Mouse (Mus musculus): ENCODE measurements around the gene Ush1c. TPM values are rescaled to one million over a fixed set of nuclear protein-coding genes. Genes with fewer than 3 reads are reported as not detected.

The Ush1c gene
- polyA plus RNA-seq, 1 experiment from 2014 or later = 132 TPM

DNA sequence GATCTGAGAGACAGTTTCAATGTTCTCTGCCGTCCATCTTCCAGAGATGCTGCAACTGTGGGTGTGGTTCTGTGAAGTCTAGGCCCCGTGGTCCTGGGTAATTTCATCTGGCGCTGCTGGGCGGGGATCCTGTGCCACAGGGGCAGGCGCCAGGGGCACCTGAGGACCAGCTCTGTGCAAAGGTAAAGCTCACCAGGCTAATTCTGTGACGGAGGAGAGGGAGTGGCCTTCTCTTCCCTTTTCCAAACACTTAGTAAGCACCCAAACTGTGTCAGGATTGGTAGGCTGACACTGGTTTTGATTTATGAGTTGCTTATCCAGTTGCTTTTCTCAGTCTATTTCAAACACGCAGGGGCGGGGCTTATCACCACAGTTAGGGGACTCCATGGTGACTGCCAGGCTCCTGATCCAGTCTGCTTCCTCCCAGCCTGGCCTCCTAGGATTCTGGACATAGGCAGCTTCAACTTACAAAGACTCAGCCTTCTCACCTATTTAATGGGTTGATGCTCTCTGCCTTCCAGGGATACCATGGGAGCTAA, 17.6 kb downstream of the Ush1c start:
- Histone ChIP-seq H3K4me3 (ENCODE audit: low read depth, low read length) (no peak overlapping the region), H3K4me2 (replicated peaks; ENCODE audit: low read depth) (no peak overlapping the region), H3K9ac (ENCODE audit: low read depth, low read length) (no peak overlapping the region), H3K27me3 (replicated peaks; ENCODE audit: control insufficient read depth, insufficient read depth, low read length) (no peaks in the 10 kb centered on the region), H3K4me1 (replicated peaks; ENCODE audit: control insufficient read depth, insufficient read depth, low read length) (no peaks in the 10 kb centered on the region), H3K27ac (ENCODE audit: low read depth, low read length) (no peak overlapping the region), H3K9me3 (ENCODE audit: control insufficient read depth) (no peaks in the 10 kb centered on the region), H3K36me3 (ENCODE audit: control insufficient read depth, insufficient read depth) (peaks cover 59% of the 10 kb centered on the region)
- 39% methylated on average over 8 of the region's 8 CpGs for WGBS
- no peak for ATAC-seq
- no peak for TF ChIP-seq CTCF (IDR thresholded peaks at IDR 0.05; ENCODE audit: low read depth)

DNA sequence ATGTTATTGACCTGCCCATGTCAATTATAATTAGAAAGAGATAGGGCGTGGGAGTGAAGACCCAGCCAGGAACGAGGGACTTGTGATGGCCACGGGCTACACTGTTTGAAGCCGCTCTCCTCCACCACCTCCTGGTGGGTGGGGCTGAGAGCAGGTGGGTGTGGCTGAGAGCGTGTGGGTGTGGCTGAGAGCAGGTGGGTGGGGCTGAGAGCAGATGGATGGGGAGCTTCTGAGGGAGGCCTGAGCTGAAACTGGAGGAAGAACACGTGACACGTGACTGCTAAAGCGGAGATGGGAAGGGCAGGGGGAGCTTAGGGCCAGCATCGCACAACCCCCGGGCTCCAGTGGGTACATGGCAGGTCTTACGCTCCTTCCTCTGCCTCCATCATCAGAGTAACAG, 19.9 kb downstream of the Ush1c start:
- Histone ChIP-seq H3K4me3 (ENCODE audit: low read depth, low read length) (no peak overlapping the region), H3K27me3 (replicated peaks; ENCODE audit: control insufficient read depth, insufficient read depth, low read length) (no peaks in the 10 kb centered on the region), H3K9me3 (ENCODE audit: control insufficient read depth) (no peaks in the 10 kb centered on the region), H3K9ac (ENCODE audit: low read depth, low read length) (no peak overlapping the region), H3K4me1 (replicated peaks; ENCODE audit: control insufficient read depth, insufficient read depth, low read length) (no peaks in the 10 kb centered on the region), H3K36me3 (ENCODE audit: control insufficient read depth, insufficient read depth) (peaks cover 49% of the 10 kb centered on the region), H3K4me2 (replicated peaks; ENCODE audit: low read depth) (no peak overlapping the region), H3K27ac (ENCODE audit: low read depth, low read length) (no peak overlapping the region)
- peak; percentile 69 for ATAC-seq
- no peak for TF ChIP-seq CTCF (IDR thresholded peaks at IDR 0.05; ENCODE audit: low read depth)
- 13% methylated on average over 11 of the region's 11 CpGs for WGBS

DNA sequence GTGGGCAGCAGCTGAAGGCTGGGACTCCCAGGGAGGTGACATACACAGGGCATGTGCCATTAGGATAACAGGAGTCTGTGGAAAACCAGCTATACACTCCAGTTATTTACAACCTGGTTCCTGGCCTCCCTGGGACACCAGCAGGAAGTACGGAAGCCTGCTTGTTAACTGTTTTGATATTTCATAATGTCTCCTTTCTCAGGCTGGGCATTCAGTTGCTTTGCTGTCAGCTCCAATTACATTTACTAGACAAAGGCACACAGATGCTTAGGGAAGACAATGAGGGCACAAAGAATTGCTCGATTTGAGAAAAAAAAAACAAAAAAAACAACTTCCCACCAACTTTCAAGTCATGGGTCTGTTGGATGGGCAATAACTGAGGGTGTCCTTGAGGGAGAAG, 21.8 kb downstream of the Ush1c start:
- H3K27ac ChIP-seq (ENCODE audit: low read depth, low read length) = no peak overlapping the region
- H3K4me1 ChIP-seq (replicated peaks; ENCODE audit: control insufficient read depth, insufficient read depth, low read length) = no peaks in the 10 kb centered on the region
- ATAC-seq = no peak
- H3K9ac ChIP-seq (ENCODE audit: low read depth, low read length) = no peak overlapping the region
- TF ChIP-seq CTCF (IDR thresholded peaks at IDR 0.05; ENCODE audit: low read depth) = no peak
- H3K27me3 ChIP-seq (replicated peaks; ENCODE audit: control insufficient read depth, insufficient read depth, low read length) = no peaks in the 10 kb centered on the region
- 73% methylated on average over 2 of the region's 2 CpGs for WGBS
- H3K9me3 ChIP-seq (ENCODE audit: control insufficient read depth) = no peaks in the 10 kb centered on the region
- H3K36me3 ChIP-seq (ENCODE audit: control insufficient read depth, insufficient read depth) = peaks cover 46% of the 10 kb centered on the region
- no peak overlapping the region for H3K4me3 ChIP-seq (ENCODE audit: low read depth, low read length)
- no peak overlapping the region for H3K4me2 ChIP-seq (replicated peaks; ENCODE audit: low read depth)

DNA sequence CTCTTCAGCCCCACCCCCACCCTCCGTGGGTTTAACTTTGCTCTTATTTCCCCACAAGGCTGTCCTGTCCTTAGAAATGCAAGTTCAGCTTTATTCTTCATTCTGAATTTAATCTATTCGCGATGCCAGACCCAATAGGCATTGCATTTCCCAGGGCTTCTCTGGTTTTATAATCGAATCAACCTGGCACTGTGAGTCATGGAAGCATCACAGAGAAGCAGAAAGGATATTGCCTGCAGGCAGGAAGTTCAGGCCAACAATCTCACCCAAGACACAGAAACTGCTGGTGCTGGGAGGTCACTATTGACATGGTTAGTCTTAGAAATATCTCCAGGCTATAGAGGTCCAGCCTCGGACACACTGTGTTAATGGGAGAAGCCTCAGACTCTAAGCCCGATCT, 28.0 kb downstream of the Ush1c start:
- no peak overlapping the region for H3K4me3 ChIP-seq (ENCODE audit: low read depth, low read length)
- peaks cover 24% of the 10 kb centered on the region for H3K36me3 ChIP-seq (ENCODE audit: control insufficient read depth, insufficient read depth)
- H3K9me3 ChIP-seq (ENCODE audit: control insufficient read depth) = no peaks in the 10 kb centered on the region
- no peak for TF ChIP-seq CTCF (IDR thresholded peaks at IDR 0.05; ENCODE audit: low read depth)
- H3K27me3 ChIP-seq (replicated peaks; ENCODE audit: control insufficient read depth, insufficient read depth, low read length) = no peaks in the 10 kb centered on the region
- 86% methylated on average over 6 of the region's 6 CpGs for WGBS
- no peak overlapping the region for H3K9ac ChIP-seq (ENCODE audit: low read depth, low read length)
- H3K27ac ChIP-seq (ENCODE audit: low read depth, low read length) = no peak overlapping the region
- H3K4me1 ChIP-seq (replicated peaks; ENCODE audit: control insufficient read depth, insufficient read depth, low read length) = no peaks in the 10 kb centered on the region
- H3K4me2 ChIP-seq (replicated peaks; ENCODE audit: low read depth) = no peak overlapping the region
- ATAC-seq = no peak

DNA sequence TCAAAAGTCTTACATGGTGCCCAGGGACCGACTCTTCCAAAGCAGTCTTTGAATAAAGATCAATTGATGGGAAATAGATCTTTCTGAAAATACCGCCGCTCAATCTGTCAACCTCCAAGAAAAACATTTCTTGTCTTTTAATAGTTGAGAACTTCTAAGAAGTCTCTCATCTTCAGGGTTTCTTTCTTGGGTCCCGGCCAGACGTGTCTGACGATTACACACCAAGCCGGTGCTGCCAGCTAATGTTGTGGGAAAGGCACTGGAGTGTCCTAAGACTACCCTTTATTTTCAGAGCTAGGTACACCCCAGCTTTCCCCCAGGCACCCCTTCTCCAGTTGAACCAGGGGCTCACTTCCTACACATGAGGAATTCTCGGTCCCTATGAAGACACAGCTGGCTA, 30.2 kb downstream of the Ush1c start:
- H3K27me3 ChIP-seq (replicated peaks; ENCODE audit: control insufficient read depth, insufficient read depth, low read length) = no peaks in the 10 kb centered on the region
- H3K9me3 ChIP-seq (ENCODE audit: control insufficient read depth) = no peaks in the 10 kb centered on the region
- no peak overlapping the region for H3K9ac ChIP-seq (ENCODE audit: low read depth, low read length)
- peaks cover 22% of the 10 kb centered on the region for H3K36me3 ChIP-seq (ENCODE audit: control insufficient read depth, insufficient read depth)
- no peak overlapping the region for H3K4me2 ChIP-seq (replicated peaks; ENCODE audit: low read depth)
- H3K27ac ChIP-seq (ENCODE audit: low read depth, low read length) = no peak overlapping the region
- 91% methylated on average over 8 of the region's 8 CpGs for WGBS
- H3K4me1 ChIP-seq (replicated peaks; ENCODE audit: control insufficient read depth, insufficient read depth, low read length) = no peaks in the 10 kb centered on the region
- no peak for TF ChIP-seq CTCF (IDR thresholded peaks at IDR 0.05; ENCODE audit: low read depth)
- no peak for ATAC-seq
- H3K4me3 ChIP-seq (ENCODE audit: low read depth, low read length) = no peak overlapping the region

DNA sequence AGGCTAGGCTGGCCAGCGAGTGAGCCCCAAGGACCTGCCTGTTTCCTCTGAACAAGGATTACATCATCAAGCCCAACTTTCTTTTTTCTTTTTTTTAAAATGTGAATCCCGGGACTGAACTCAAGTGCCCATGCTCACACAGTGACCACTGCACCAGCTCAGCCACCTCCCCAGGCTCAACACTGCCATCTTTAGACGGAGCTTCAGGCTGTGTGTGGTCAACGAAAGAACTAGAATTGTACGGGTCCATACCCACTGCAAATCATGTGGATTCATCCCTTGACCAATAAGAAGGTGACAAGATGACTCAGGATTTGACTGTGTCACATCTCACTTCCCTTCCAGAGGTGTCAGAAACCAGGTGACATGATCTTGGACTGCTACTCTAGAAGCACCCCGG, 33.5 kb downstream of the Ush1c start:
- Histone ChIP-seq H3K27ac (ENCODE audit: low read depth, low read length) (no peak overlapping the region), H3K36me3 (ENCODE audit: control insufficient read depth, insufficient read depth) (peaks cover 16% of the 10 kb centered on the region; the same call in 1 of the 2 replicates), H3K9me3 (ENCODE audit: control insufficient read depth) (no peaks in the 10 kb centered on the region), H3K4me1 (replicated peaks; ENCODE audit: control insufficient read depth, insufficient read depth, low read length) (no peaks in the 10 kb centered on the region), H3K9ac (ENCODE audit: low read depth, low read length) (no peak overlapping the region), H3K4me2 (replicated peaks; ENCODE audit: low read depth) (no peak overlapping the region), H3K4me3 (ENCODE audit: low read depth, low read length) (no peak overlapping the region), H3K27me3 (replicated peaks; ENCODE audit: control insufficient read depth, insufficient read depth, low read length) (no peaks in the 10 kb centered on the region)
- WGBS = 72% methylated on average over 6 of the region's 6 CpGs
- ATAC-seq = no peak
- peak; percentile 22; the same call in 1 of the 2 replicates for TF ChIP-seq CTCF (IDR thresholded peaks at IDR 0.05; ENCODE audit: low read depth)

DNA sequence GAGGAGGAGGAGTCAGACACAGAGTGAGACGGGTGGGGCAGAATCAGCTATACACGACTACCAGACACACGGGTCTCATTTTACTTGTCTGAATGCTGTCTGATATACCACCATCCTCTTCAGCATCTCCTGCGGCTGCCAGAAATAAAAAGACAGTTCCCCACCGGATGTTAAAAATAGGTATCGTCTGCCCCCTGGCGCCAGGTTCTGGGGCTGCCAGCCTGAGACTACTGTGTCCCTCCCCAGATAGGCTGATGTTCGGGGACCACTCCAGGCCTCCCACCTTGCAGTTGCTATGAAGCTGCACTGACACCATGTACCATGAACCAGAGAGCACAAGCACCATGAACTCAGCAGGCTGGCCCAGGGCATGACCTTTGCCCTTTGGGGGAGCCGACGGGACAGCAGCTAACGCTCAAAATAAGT, 34.2 kb downstream of the Ush1c start:
- peak; percentile 59 for TF ChIP-seq CTCF (IDR thresholded peaks at IDR 0.05; ENCODE audit: low read depth)
- 46% methylated on average over 11 of the region's 11 CpGs for WGBS
- H3K4me3 ChIP-seq (ENCODE audit: low read depth, low read length) = no peak overlapping the region
- H3K9ac ChIP-seq (ENCODE audit: low read depth, low read length) = no peak overlapping the region
- no peaks in the 10 kb centered on the region for H3K9me3 ChIP-seq (ENCODE audit: control insufficient read depth)
- no peaks in the 10 kb centered on the region for H3K4me1 ChIP-seq (replicated peaks; ENCODE audit: control insufficient read depth, insufficient read depth, low read length)
- H3K36me3 ChIP-seq (ENCODE audit: control insufficient read depth, insufficient read depth) = peaks cover 20% of the 10 kb centered on the region; the same call in 1 of the 2 replicates
- no peaks in the 10 kb centered on the region for H3K27me3 ChIP-seq (replicated peaks; ENCODE audit: control insufficient read depth, insufficient read depth, low read length)
- H3K4me2 ChIP-seq (replicated peaks; ENCODE audit: low read depth) = no peak overlapping the region
- ATAC-seq = no peak
- H3K27ac ChIP-seq (ENCODE audit: low read depth, low read length) = no peak overlapping the region

Data from intestine, postnatal 0 days (tissue).